Mouse (Mus musculus) cortical plate, adult 2 months (tissue): ENCODE measurements around the gene Stk39.

Experiments used
- CTCF ChIP-seq: fragments of 200-500 bp; IDR thresholded peaks from 2 replicates; pipeline ENCODE4 v1.5.1; 2011; ENCODE audit warnings: mild to moderate bottlenecking, control low read depth, low read length; ENCODE audit not compliant: insufficient read depth; ENCODE audit errors: extremely low read depth
- POLR2A ChIP-seq: fragments of 200-500 bp; IDR thresholded peaks from 2 replicates; pipeline ENCODE4 v1.6.1; 2011; ENCODE audit warnings: mild to moderate bottlenecking, low read length, control low read depth; ENCODE audit not compliant: insufficient read depth; ENCODE audit errors: extremely low read depth

GRCm38 (mm10) chr2:68421002-68421401, 51.1 kb downstream of the Stk39 start:
- TF ChIP-seq CTCF (no peak), POLR2A (no peak)
